Mouse (Mus musculus) heart, embryonic 13.5 days (tissue): ENCODE measurements at regions not wholly inside any gene's neighbourhood (a gene's known extent, or its start where the extent isn't known, plus 50 kb on each side); places are given as distances from the start of the nearest gene placed in this dataset.
A peak's percentile ranks its signal among the peaks of the same experiment; 100 is the strongest.

Source experiments
- ATAC-seq: fragments of 200-750 bp; cut with Nextera tagmentation; 2 replicates; pipeline ENCODE4 v1.8.0; 2017; ENCODE audit warnings: moderate TSS enrichment; ENCODE audit not compliant: insufficient number of reproducible peaks, low FRiP score, low TSS enrichment; ENCODE audit errors: extremely low read depth
- H3K27ac ChIP-seq: fragments of 300-500 bp; sonication (generic); replicated peaks from 2 replicates; pipeline ENCODE4 v1.5.1; 2015; ENCODE audit warnings: moderate library complexity, mild to moderate bottlenecking, inconsistent platforms
- H3K27me3 ChIP-seq: fragments of 300-500 bp; sonication (generic); replicated peaks from 2 replicates; pipeline ENCODE4 v1.6.1; 2015; ENCODE audit warnings: mild to moderate bottlenecking, inconsistent platforms
- H3K36me3 ChIP-seq: fragments of 300-500 bp; sonication (generic); 2 replicates; pipeline ENCODE4 v1.6.1; 2015; ENCODE audit warnings: mild to moderate bottlenecking, inconsistent platforms
- H3K4me1 ChIP-seq: fragments of 300-500 bp; sonication (generic); 2 replicates; pipeline ENCODE4 v1.6.1; 2015; ENCODE audit warnings: inconsistent platforms
- H3K4me2 ChIP-seq: fragments of 300-500 bp; sonication (generic); 2 replicates; pipeline ENCODE4 v1.6.1; 2015; ENCODE audit warnings: inconsistent platforms, mild to moderate bottlenecking, moderate library complexity
- H3K4me3 ChIP-seq: fragments of 300-500 bp; sonication (generic); 2 replicates; pipeline ENCODE4 v1.5.1; 2015; ENCODE audit warnings: moderate library complexity, mild to moderate bottlenecking, inconsistent platforms
- H3K9ac ChIP-seq: fragments of 300-500 bp; sonication (generic); 2 replicates; pipeline ENCODE4 v1.6.1; 2015; ENCODE audit warnings: inconsistent platforms, mild to moderate bottlenecking, moderate library complexity
- H3K9me3 ChIP-seq: fragments of 300-500 bp; sonication (generic); 2 replicates; pipeline ENCODE4 v1.6.1; 2016; ENCODE audit warnings: inconsistent platforms
- WGBS: fragments of 180-500 bp; shearing (Covaris S2); methylation state at CpG from one replicate; pipeline ENCODE4 v1.1.7; 2015; ENCODE audit warnings: mixed read lengths; 5-methylcytosine and 5-hydroxymethylcytosine counted together

GRCm38 (mm10) chr1:186374009-186374649 lies 257.0 kb upstream of the Lyplal1 start:
- Histone ChIP-seq H3K36me3 (no peaks in the 10 kb centered on the region), H3K4me2 (no peak overlapping the region), H3K9ac (no peak overlapping the region), H3K4me3 (no peak overlapping the region), H3K9me3 (no peaks in the 10 kb centered on the region; the same call in 1 of the 2 replicates), H3K4me1 (peaks cover 23% of the 10 kb centered on the region), H3K27me3 (no peaks in the 10 kb centered on the region), H3K27ac (no peak overlapping the region)
- ATAC-seq = no peak
- WGBS = 60% methylated on average over 9 of the region's 9 CpGs

- H3K9ac ChIP-seq = no peak overlapping the region
- no peak for ATAC-seq
- H3K4me3 ChIP-seq = no peak overlapping the region
- WGBS = 49% methylated on average over 4 of the region's 4 CpGs
- H3K27me3 ChIP-seq = no peaks in the 10 kb centered on the region
- H3K36me3 ChIP-seq = no peaks in the 10 kb centered on the region
- peaks cover 23% of the 10 kb centered on the region for H3K4me1 ChIP-seq
- no peak overlapping the region for H3K4me2 ChIP-seq
- no peaks in the 10 kb centered on the region; the same call in 1 of the 2 replicates for H3K9me3 ChIP-seq
- H3K27ac ChIP-seq = no peak overlapping the region
Observed at GRCm38 (mm10) chr1:186373386-186373785, 256.3 kb upstream of the Lyplal1 start.

GRCm38 (mm10) chr1:186372770-186373353 lies 255.8 kb upstream of the Lyplal1 start:
- Histone ChIP-seq H3K27ac (no peak overlapping the region), H3K9me3 (no peaks in the 10 kb centered on the region; the same call in 1 of the 2 replicates), H3K27me3 (no peaks in the 10 kb centered on the region), H3K4me1 (peaks cover 23% of the 10 kb centered on the region), H3K4me2 (no peak overlapping the region), H3K4me3 (no peak overlapping the region), H3K36me3 (no peaks in the 10 kb centered on the region), H3K9ac (no peak overlapping the region)
- WGBS = 79% methylated on average over 2 of the region's 2 CpGs
- peak; percentile 42; the same call in 1 of the 2 replicates for ATAC-seq

- Histone ChIP-seq H3K4me3 (no peak overlapping the region), H3K36me3 (no peaks in the 10 kb centered on the region), H3K9ac (no peak overlapping the region), H3K27me3 (no peaks in the 10 kb centered on the region), H3K4me2 (no peak overlapping the region), H3K27ac (no peak overlapping the region), H3K4me1 (peaks cover 15% of the 10 kb centered on the region; the same call in 1 of the 2 replicates), H3K9me3 (no peaks in the 10 kb centered on the region)
- 62% methylated on average over 4 of the region's 4 CpGs for WGBS
- ATAC-seq = no peak
Observed at GRCm38 (mm10) chr1:186363356-186363755, 246.2 kb upstream of the Lyplal1 start.

- H3K9me3 ChIP-seq = no peaks in the 10 kb centered on the region
- H3K4me3 ChIP-seq = no peak overlapping the region
- no peak for ATAC-seq
- H3K27ac ChIP-seq = 0 out of 2 replicates have a peak overlapping the region, but pooled peaks have one; percentile 17
- WGBS = 33% methylated on average over 15 of the region's 15 CpGs
- no peak overlapping the region for H3K9ac ChIP-seq
- H3K36me3 ChIP-seq = no peaks in the 10 kb centered on the region
- H3K4me1 ChIP-seq = peaks cover 26% of the 10 kb centered on the region
- H3K27me3 ChIP-seq = no peaks in the 10 kb centered on the region
- H3K4me2 ChIP-seq = peak overlapping the region; percentile 24
Observed at GRCm38 (mm10) chr1:186358011-186358670, 241.0 kb upstream of the Lyplal1 start.

GRCm38 (mm10) chr1:186354742-186355141 lies 237.6 kb upstream of the Lyplal1 start:
- H3K9ac ChIP-seq = no peak overlapping the region
- WGBS = 56% methylated on average over 6 of the region's 6 CpGs
- H3K4me1 ChIP-seq = peaks cover 23% of the 10 kb centered on the region
- peaks cover 6% of the 10 kb centered on the region for H3K9me3 ChIP-seq
- H3K4me3 ChIP-seq = no peak overlapping the region
- no peak overlapping the region for H3K4me2 ChIP-seq
- ATAC-seq = no peak
- H3K27ac ChIP-seq = no peak overlapping the region
- H3K36me3 ChIP-seq = no peaks in the 10 kb centered on the region
- H3K27me3 ChIP-seq = no peaks in the 10 kb centered on the region

- Histone ChIP-seq H3K4me3 (no peak overlapping the region), H3K27me3 (no peaks in the 10 kb centered on the region), H3K36me3 (no peaks in the 10 kb centered on the region), H3K4me1 (peaks cover 25% of the 10 kb centered on the region), H3K9me3 (peaks cover 6% of the 10 kb centered on the region), H3K4me2 (no peak overlapping the region), H3K27ac (no peak overlapping the region), H3K9ac (no peak overlapping the region)
- ATAC-seq = no peak
Observed at GRCm38 (mm10) chr1:186354072-186354471, 237.0 kb upstream of the Lyplal1 start.

GRCm38 (mm10) chr1:186350381-186350780 lies 233.3 kb upstream of the Lyplal1 start:
- Histone ChIP-seq H3K4me3 (no peak overlapping the region), H3K27me3 (0 out of 2 replicates have a peak, but pooled peaks cover 3% of the 10 kb centered on the region), H3K4me1 (peaks cover 23% of the 10 kb centered on the region), H3K36me3 (no peaks in the 10 kb centered on the region), H3K4me2 (no peak overlapping the region), H3K9ac (no peak overlapping the region), H3K27ac (no peak overlapping the region), H3K9me3 (peaks cover 6% of the 10 kb centered on the region)
- 71% methylated on average over 4 of the region's 4 CpGs for WGBS
- no peak for ATAC-seq

- no peak for ATAC-seq
- peaks cover 23% of the 10 kb centered on the region for H3K4me1 ChIP-seq
- no peak overlapping the region for H3K27ac ChIP-seq
- no peaks in the 10 kb centered on the region for H3K36me3 ChIP-seq
- 70% methylated on average over 2 of the region's 2 CpGs for WGBS
- no peak overlapping the region for H3K4me2 ChIP-seq
- no peak overlapping the region for H3K4me3 ChIP-seq
- peaks cover 6% of the 10 kb centered on the region for H3K9me3 ChIP-seq
- H3K27me3 ChIP-seq = 0 out of 2 replicates have a peak, but pooled peaks cover 3% of the 10 kb centered on the region
- H3K9ac ChIP-seq = no peak overlapping the region
Observed at GRCm38 (mm10) chr1:186349966-186350365, 232.9 kb upstream of the Lyplal1 start.

- Histone ChIP-seq H3K9me3 (peaks cover 6% of the 10 kb centered on the region), H3K9ac (peak overlapping the region; percentile 28; the same call in 1 of the 2 replicates), H3K4me1 (peaks cover 29% of the 10 kb centered on the region), H3K27me3 (0 out of 2 replicates have a peak, but pooled peaks cover 3% of the 10 kb centered on the region), H3K27ac (peak overlapping the region; percentile 65), H3K36me3 (no peaks in the 10 kb centered on the region), H3K4me2 (no peak overlapping the region), H3K4me3 (no peak overlapping the region)
- no peak for ATAC-seq
- WGBS = 45% methylated on average over 14 of the region's 14 CpGs
Observed at GRCm38 (mm10) chr1:186347413-186348147, 230.5 kb upstream of the Lyplal1 start.

GRCm38 (mm10) chr1:186345449-186345848 lies 228.3 kb upstream of the Lyplal1 start:
- Histone ChIP-seq H3K4me2 (no peak overlapping the region), H3K9me3 (0 out of 2 replicates have a peak, but pooled peaks cover 3% of the 10 kb centered on the region), H3K27ac (no peak overlapping the region), H3K4me3 (no peak overlapping the region), H3K36me3 (no peaks in the 10 kb centered on the region), H3K4me1 (peaks cover 29% of the 10 kb centered on the region), H3K27me3 (0 out of 2 replicates have a peak, but pooled peaks cover 3% of the 10 kb centered on the region), H3K9ac (no peak overlapping the region)
- no peak for ATAC-seq
- 73% methylated on average over 6 of the region's 6 CpGs for WGBS
